Mouse (Mus musculus) liver, embryonic 14.5 days (tissue): ENCODE data around the gene Nkx2-2. TPM values are rescaled to one million over a fixed set of nuclear protein-coding genes. Genes with fewer than 3 reads are reported as not detected.

Experiments
- ATAC-seq: fragments of 200-750 bp; cut with Nextera tagmentation; 2 replicates; pipeline ENCODE4 v1.8.0; 2017; ENCODE audit warnings: moderate number of reproducible peaks, mild to moderate bottlenecking, moderate library complexity; ENCODE audit not compliant: insufficient read depth
- DNase-seq, 3 experiments: peaks; one replicate each; pipeline ENCODE4 v3.0.0-alpha.2; 2012 to 2013; ENCODE audit warnings: low read depth in 3 of 3, low spot score in 3 of 3
- H3K27ac ChIP-seq: fragments of 300-500 bp; sonication (generic); 2 replicates; pipeline ENCODE4 v1.5.1; 2014; ENCODE audit warnings: moderate library complexity, mild to moderate bottlenecking, control low read depth, inconsistent platforms
- H3K27me3 ChIP-seq: fragments of 300-500 bp; sonication (generic); 2 replicates; pipeline ENCODE4 v1.6.1; 2014; ENCODE audit warnings: mild to moderate bottlenecking, low read length, moderate library complexity; ENCODE audit not compliant: control insufficient read depth, insufficient read depth
- H3K36me3 ChIP-seq: fragments of 300-500 bp; sonication (generic); replicated peaks from 2 replicates; pipeline ENCODE4 v1.6.1; 2014; ENCODE audit warnings: low read depth; ENCODE audit not compliant: control insufficient read depth, insufficient read depth
- H3K4me1 ChIP-seq, 2 experiments: fragments of 200-500 bp in 1 of 2; fragments of 300-500 bp in 1 of 2; sonication (generic) in 1 of 2; replicated peaks; 2 replicates each; pipeline ENCODE4 v1.6.1; 2012 to 2014; ENCODE audit warnings: antibody characterized with exemption in 1 of 2, inconsistent platforms in 1 of 2, low read length in 1 of 2; ENCODE audit not compliant: control insufficient read depth in 2 of 2, insufficient read depth in 2 of 2
- H3K4me2 ChIP-seq: fragments of 300-500 bp; sonication (generic); 2 replicates; pipeline ENCODE4 v1.6.1; 2014; ENCODE audit warnings: low read depth, mild to moderate bottlenecking, control low read depth, moderate library complexity
- H3K4me3 ChIP-seq, 2 experiments: fragments of 200-500 bp in 1 of 2; fragments of 300-500 bp in 1 of 2; sonication (generic) in 1 of 2; 2 replicates each; pipeline ENCODE4 v1.5.1; 2012 to 2014; ENCODE audit warnings: low read depth in 2 of 2, low read length in 2 of 2, mild to moderate bottlenecking in 2 of 2, control low read depth in 1 of 2, inconsistent platforms in 1 of 2, moderate library complexity in 1 of 2; ENCODE audit not compliant: insufficient read depth in 1 of 2
- H3K9ac ChIP-seq: fragments of 300-500 bp; sonication (generic); replicated peaks from 2 replicates; pipeline ENCODE4 v1.6.1; 2014; ENCODE audit warnings: mild to moderate bottlenecking, control low read depth, moderate library complexity
- H3K9me3 ChIP-seq: fragments of 300-500 bp; sonication (generic); 2 replicates; pipeline ENCODE4 v1.6.1; 2016; ENCODE audit warnings: low read length, mixed read lengths; ENCODE audit not compliant: control insufficient read depth
- CTCF ChIP-seq: IDR thresholded peaks from 2 replicates; pipeline ENCODE4 v1.5.1; 2016; ENCODE audit warnings: antibody characterized with exemption, low read depth, control low read depth
- EP300 ChIP-seq: IDR thresholded peaks from 2 replicates; pipeline ENCODE4 v1.6.1; 2016; ENCODE audit warnings: antibody characterized with exemption, low read depth
- WGBS: fragments of 180-500 bp; shearing (Covaris S2); extraction: QIAGEN DNeasy Blood & Tissue Kit; methylation state at CpG from one replicate; pipeline ENCODE4 v1.1.7; 2014; ENCODE audit not compliant: insufficient replicate concordance; 5-methylcytosine and 5-hydroxymethylcytosine counted together
- polyA plus RNA-seq, 2 experiments: library from polyadenylated mRNA; depleted of rRNA in 1 of 2; stranded (reverse) in 1 of 2; unstranded in 1 of 2; fragments of >200 nt; fragmentation: Nextera tagmentation in 1 of 2; extraction: Ambion mirVana in 1 of 2; gene quantifications; 2 replicates each; pipeline versions ENCODE4 v1.2.1 to v1.2.3; 2012 to 2014

The Nkx2-2 gene
- polyA plus RNA-seq (2012; rRNA removed) (0.02 TPM in 1 of 2 replicates, not detected in the other), polyA plus RNA-seq (2014; fragmentation: Nextera tagmentation; extraction: Ambion mirVana) (not detected in 2 replicates)

- Histone ChIP-seq H3K4me3 (no peak within 1 kb of the TSS), H3K4me2 (no peak within 1 kb of the TSS), H3K9ac (no peak within 1 kb of the TSS), H3K27me3 (peaks cover 67% of the 10 kb centered on the region), H3K4me1 (no peaks in the 10 kb centered on the region), H3K9me3 (no peaks in the 10 kb centered on the region), H3K27ac (no peak within 1 kb of the TSS), H3K36me3 (no peaks in the 10 kb centered on the region)
- DNase-seq (no peak), ATAC-seq (no peak)
- no peak for TF ChIP-seq EP300
- no peak for TF ChIP-seq CTCF
- under 1% methylated on average over 53 of the region's 54 CpGs for WGBS
Observed at GRCm38 (mm10) chr2:147193271-147194255, at the start of gene Nkx2-2. Gene Nkx2-2 (minus strand): TSS chr2:147194243.

- no peaks in the 10 kb centered on the region for H3K36me3 ChIP-seq
- H3K9ac ChIP-seq = no peak overlapping the region
- H3K4me3 ChIP-seq = no peak overlapping the region
- no peak overlapping the region for H3K27ac ChIP-seq
- DNase-seq = no peak
- H3K9me3 ChIP-seq = no peaks in the 10 kb centered on the region
- H3K4me2 ChIP-seq = no peak overlapping the region
- no peaks in the 10 kb centered on the region for H3K27me3 ChIP-seq
- no peaks in the 10 kb centered on the region for H3K4me1 ChIP-seq
- no peak for ATAC-seq
- 80% methylated on average over 25 of the region's 25 CpGs for WGBS
- TF ChIP-seq CTCF = no peak
- TF ChIP-seq EP300 = no peak
Observed at GRCm38 (mm10) chr2:147235707-147236290, 41.8 kb upstream of the Nkx2-2 start.

DNA sequence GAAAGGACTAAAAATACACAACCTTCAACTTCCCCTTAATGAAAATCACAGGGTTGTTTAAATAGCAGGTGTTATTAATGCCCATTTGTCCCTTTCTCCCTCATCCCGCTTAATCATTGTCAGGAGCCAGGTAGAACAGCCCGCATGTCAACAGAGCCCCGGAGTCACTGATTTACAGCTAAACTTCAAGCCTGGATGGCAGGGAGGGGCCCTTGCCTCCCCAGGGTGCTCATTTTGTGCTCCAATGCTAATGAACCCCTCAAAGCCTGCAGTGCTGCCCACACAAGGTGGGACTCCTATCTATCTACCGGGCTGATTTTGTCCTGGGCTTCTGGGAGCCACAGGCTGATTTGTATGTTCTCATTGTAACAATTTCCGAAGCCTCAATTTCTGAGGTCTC is 37.1 kb upstream of the Nkx2-2 start:
- ATAC-seq (no peak), DNase-seq (no peak)
- no peaks in the 10 kb centered on the region for H3K27me3 ChIP-seq
- no peaks in the 10 kb centered on the region for H3K36me3 ChIP-seq
- WGBS = 52% methylated on average over 5 of the region's 5 CpGs
- TF ChIP-seq EP300 (no peak), CTCF (no peak)
- H3K9ac ChIP-seq = no peak overlapping the region
- H3K4me3 ChIP-seq = no peak overlapping the region
- H3K4me2 ChIP-seq = no peak overlapping the region
- H3K27ac ChIP-seq = no peak overlapping the region
- H3K9me3 ChIP-seq = no peaks in the 10 kb centered on the region
- no peaks in the 10 kb centered on the region for H3K4me1 ChIP-seq

GRCm38 (mm10) chr2:147205076-147205615 is 11.1 kb upstream of the Nkx2-2 start:
- ATAC-seq (no peak), DNase-seq (no peak)
- no peak overlapping the region for H3K4me2 ChIP-seq
- H3K9ac ChIP-seq = no peak overlapping the region
- H3K27ac ChIP-seq = no peak overlapping the region
- no peak overlapping the region for H3K4me3 ChIP-seq
- TF ChIP-seq EP300 (no peak), CTCF (no peak)
- H3K27me3 ChIP-seq = no peaks in the 10 kb centered on the region
- H3K36me3 ChIP-seq = no peaks in the 10 kb centered on the region
- H3K9me3 ChIP-seq = no peaks in the 10 kb centered on the region
- 12% methylated on average over 4 of the region's 4 CpGs for WGBS
- no peaks in the 10 kb centered on the region for H3K4me1 ChIP-seq
